Mouse (Mus musculus): ENCODE results near the gene Retreg3. TPM values are rescaled to one million over a fixed set of nuclear protein-coding genes. Genes with fewer than 3 reads are reported as not detected.

Gene Retreg3
- total and polyA plus RNA-seq, 2 experiments from 2014 or later: 24.7 to 56.8 TPM

DNA sequence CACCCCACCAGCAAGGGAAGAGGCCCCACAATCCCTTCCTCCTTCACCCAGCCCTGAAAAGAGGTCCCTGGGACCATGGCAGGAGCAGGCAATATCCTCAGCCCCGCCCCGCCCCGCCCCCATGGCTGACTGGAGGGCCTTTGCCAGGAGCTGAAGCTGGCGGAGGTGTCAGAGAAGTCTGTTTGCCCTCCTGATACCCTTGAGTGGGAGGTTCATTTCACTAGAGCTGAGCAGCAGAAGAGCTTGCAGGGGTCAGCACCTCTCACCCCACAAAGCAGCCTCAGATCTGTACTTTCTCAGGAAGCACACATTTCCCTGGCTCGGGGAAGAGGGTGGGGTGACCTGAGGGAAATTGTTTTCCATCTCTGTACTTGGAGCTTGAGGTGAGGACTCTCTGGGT is 61.0 kb downstream of the Retreg3 start:
- H3K9me3 ChIP-seq (ENCODE audit: low read length): no peaks in the 10 kb centered on the region
- no peaks in the 10 kb centered on the region for H3K4me1 ChIP-seq (ENCODE audit: insufficient read depth, low read length)
- DNase-seq (ENCODE audit: low spot score) (no peak), ATAC-seq (no peak)
- peaks cover 51% of the 10 kb centered on the region for H3K36me3 ChIP-seq (ENCODE audit: insufficient read depth, low read length)
- H3K27ac ChIP-seq: peak overlapping the region; percentile 16
- no peak overlapping the region for H3K9ac ChIP-seq (replicated peaks; ENCODE audit: low read length)
- TF ChIP-seq CTCF (IDR thresholded peaks at IDR 0.05; ENCODE audit: low read depth): no peak
- no peak overlapping the region for H3K4me3 ChIP-seq (ENCODE audit: low read length)
- H3K4me2 ChIP-seq (ENCODE audit: low read depth, low read length): no peak overlapping the region
- WGBS: 74% methylated on average over 5 of the region's 5 CpGs
- H3K27me3 ChIP-seq (ENCODE audit: insufficient read depth, low read length): no peaks in the 10 kb centered on the region

DNA sequence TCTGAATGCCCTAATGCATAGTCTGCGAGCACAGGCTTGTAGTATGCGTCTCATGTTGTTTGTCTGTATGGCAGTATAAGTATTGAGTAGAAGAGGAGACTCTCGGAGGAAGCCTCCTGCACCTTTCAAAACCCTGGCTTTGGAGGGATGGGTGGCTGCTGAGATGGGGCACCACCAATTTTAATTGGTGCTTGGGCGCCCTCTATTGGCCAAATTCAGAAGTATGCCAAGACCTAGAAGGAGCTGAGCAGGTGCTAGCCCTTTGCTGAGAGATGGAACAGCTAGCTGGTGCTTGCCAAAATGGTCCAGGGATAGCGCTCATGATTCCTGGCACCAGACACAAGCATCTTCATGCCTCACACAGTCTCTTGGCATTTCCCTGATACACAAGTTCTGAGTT is 61.8 kb downstream of the Retreg3 start:
- ATAC-seq: peak; percentile 39; the same call in 1 of the 2 replicates
- 38% methylated on average over 5 of the region's 5 CpGs for WGBS
- peak; percentile 83 for TF ChIP-seq CTCF (IDR thresholded peaks at IDR 0.05; ENCODE audit: low read depth)
- Histone ChIP-seq H3K27me3 (ENCODE audit: insufficient read depth, low read length) (no peaks in the 10 kb centered on the region), H3K4me3 (ENCODE audit: low read length) (no peak overlapping the region), H3K4me2 (ENCODE audit: low read depth, low read length) (no peak overlapping the region), H3K27ac (no peak overlapping the region), H3K4me1 (ENCODE audit: insufficient read depth, low read length) (no peaks in the 10 kb centered on the region), H3K36me3 (ENCODE audit: insufficient read depth, low read length) (peaks cover 48% of the 10 kb centered on the region), H3K9ac (replicated peaks; ENCODE audit: low read length) (no peak overlapping the region), H3K9me3 (ENCODE audit: low read length) (no peaks in the 10 kb centered on the region)
- peak; percentile 90 for DNase-seq (ENCODE audit: low spot score)

DNA sequence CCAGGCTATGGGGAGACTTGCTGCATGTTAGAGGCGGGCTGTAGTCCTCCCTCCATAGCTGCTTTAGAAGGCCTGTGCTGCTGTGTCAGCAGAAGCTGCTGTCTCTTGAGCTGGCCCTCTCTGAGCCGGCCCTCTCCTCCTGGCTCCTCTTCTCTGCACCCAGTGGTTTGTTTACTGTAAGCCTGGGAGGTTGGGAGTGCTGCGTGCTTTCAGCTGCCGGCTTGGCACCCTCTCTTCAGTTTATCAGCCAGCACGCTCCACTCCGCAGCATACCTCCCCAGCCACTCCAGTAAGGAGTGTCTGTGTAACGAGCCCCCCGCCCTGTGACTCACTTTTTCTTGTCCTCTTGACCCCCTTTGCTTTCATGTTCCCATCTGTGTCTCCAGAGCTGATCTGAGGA is 62.8 kb downstream of the Retreg3 start:
- 54% methylated on average over 8 of the region's 8 CpGs for WGBS
- Histone ChIP-seq H3K4me1 (ENCODE audit: insufficient read depth, low read length) (no peaks in the 10 kb centered on the region), H3K27ac (no peak overlapping the region), H3K27me3 (ENCODE audit: insufficient read depth, low read length) (no peaks in the 10 kb centered on the region), H3K36me3 (ENCODE audit: insufficient read depth, low read length) (peaks cover 51% of the 10 kb centered on the region), H3K9ac (replicated peaks; ENCODE audit: low read length) (no peak overlapping the region), H3K4me2 (ENCODE audit: low read depth, low read length) (no peak overlapping the region), H3K9me3 (ENCODE audit: low read length) (no peaks in the 10 kb centered on the region), H3K4me3 (ENCODE audit: low read length) (no peak overlapping the region)
- DNase-seq (ENCODE audit: low spot score) (no peak), ATAC-seq (no peak)
- TF ChIP-seq CTCF (IDR thresholded peaks at IDR 0.05; ENCODE audit: low read depth): no peak

DNA sequence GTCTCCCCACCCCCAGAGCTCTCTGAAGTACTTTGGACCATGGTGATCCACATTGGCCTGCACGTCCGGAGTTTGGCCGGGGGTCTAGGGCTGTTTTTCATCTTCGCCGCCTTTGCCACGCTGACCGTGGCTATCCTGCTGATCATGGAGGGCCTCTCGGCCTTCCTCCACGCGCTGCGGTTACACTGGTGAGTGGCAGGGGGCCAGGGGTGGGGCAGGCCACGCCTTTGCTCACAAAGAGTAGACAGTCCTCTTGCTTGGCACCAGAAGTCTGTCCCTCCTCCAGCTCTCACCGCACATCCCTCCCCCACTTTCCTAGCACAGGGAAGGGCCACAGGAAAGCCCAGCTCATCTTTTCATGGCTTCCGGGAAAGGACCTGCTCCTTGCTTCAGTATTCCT is 64.3 kb downstream of the Retreg3 start:
- Histone ChIP-seq H3K27ac (no peak overlapping the region), H3K36me3 (ENCODE audit: insufficient read depth, low read length) (peaks cover 45% of the 10 kb centered on the region), H3K27me3 (ENCODE audit: insufficient read depth, low read length) (no peaks in the 10 kb centered on the region), H3K4me2 (ENCODE audit: low read depth, low read length) (no peak overlapping the region), H3K9me3 (ENCODE audit: low read length) (no peaks in the 10 kb centered on the region), H3K4me1 (ENCODE audit: insufficient read depth, low read length) (no peaks in the 10 kb centered on the region), H3K9ac (replicated peaks; ENCODE audit: low read length) (no peak overlapping the region), H3K4me3 (ENCODE audit: low read length) (no peak overlapping the region)
- WGBS: 75% methylated on average over 14 of the region's 14 CpGs
- DNase-seq (ENCODE audit: low spot score) (no peak), ATAC-seq (no peak)
- TF ChIP-seq CTCF (IDR thresholded peaks at IDR 0.05; ENCODE audit: low read depth): no peak

DNA sequence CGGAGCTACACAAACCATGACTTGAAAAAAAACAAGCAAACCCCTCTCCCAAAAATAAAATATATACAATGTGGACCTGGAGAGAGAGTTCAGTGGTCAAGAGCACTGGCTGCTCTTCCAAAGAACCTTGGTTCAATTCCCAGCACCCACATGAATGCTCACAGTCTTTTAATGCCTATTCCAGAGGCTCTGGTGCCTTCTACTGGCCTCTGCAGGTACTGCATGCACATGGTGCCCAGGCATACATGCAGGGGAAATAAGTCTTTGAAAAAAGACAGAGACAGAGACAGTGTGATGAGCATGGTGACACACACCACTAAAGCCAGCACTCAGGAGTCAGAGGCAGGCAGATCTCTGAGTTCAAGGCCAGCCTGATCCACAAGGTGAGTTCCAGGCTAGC is 65.7 kb downstream of the Retreg3 start:
- peak; percentile 59 for TF ChIP-seq CTCF (IDR thresholded peaks at IDR 0.05; ENCODE audit: low read depth)
- Histone ChIP-seq H3K4me1 (ENCODE audit: insufficient read depth, low read length) (no peaks in the 10 kb centered on the region), H3K36me3 (ENCODE audit: insufficient read depth, low read length) (peaks cover 58% of the 10 kb centered on the region), H3K27me3 (ENCODE audit: insufficient read depth, low read length) (no peaks in the 10 kb centered on the region), H3K27ac (no peak overlapping the region), H3K9me3 (ENCODE audit: low read length) (no peaks in the 10 kb centered on the region), H3K4me2 (ENCODE audit: low read depth, low read length) (no peak overlapping the region), H3K9ac (replicated peaks; ENCODE audit: low read length) (no peak overlapping the region), H3K4me3 (ENCODE audit: low read length) (no peak overlapping the region)
- WGBS: 92% methylated on average over 1 of the region's 1 CpGs
- ATAC-seq (no peak), DNase-seq (ENCODE audit: low spot score) (no peak)

DNA sequence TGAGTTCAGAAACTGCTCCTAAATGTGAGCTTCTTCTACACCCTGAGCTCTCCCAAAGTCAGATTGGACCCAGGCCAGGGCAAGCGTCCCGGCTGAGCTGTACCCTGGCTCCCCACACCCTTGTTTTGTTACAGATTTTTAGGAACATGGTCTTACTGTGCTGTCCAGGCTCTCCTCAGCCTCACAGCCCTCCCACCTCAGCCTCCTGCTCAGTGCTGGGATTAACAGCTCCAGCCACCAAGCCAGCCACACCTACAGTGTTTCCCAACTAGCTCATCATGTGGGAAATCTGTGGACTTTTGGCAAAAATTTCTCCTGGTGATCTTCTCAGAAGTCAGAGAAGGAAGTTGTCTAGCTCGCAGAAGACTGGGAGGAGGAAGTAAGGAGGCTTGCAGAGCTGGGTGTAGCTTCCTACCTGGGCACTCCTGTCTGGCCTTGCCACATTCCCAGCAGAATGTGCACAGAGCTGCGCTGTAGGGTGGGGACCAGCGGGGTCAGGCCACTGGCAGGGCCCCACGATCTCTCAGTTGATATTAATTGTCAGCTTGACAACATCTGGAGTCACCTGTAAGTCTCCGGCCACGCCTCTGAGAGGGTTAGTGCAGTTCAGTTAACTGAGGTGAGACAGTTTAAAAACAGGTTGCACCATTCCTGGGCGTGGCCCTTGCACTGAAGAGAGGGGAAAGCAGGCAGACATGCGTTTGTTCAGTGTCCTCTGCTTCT is 66.8 kb downstream of the Retreg3 start:
- Histone ChIP-seq H3K27ac (no peak overlapping the region), H3K36me3 (ENCODE audit: insufficient read depth, low read length) (peaks cover 69% of the 10 kb centered on the region), H3K4me3 (ENCODE audit: low read length) (no peak overlapping the region), H3K4me2 (ENCODE audit: low read depth, low read length) (no peak overlapping the region), H3K4me1 (ENCODE audit: insufficient read depth, low read length) (no peaks in the 10 kb centered on the region), H3K9ac (replicated peaks; ENCODE audit: low read length) (no peak overlapping the region), H3K9me3 (ENCODE audit: low read length) (no peaks in the 10 kb centered on the region), H3K27me3 (ENCODE audit: insufficient read depth, low read length) (no peaks in the 10 kb centered on the region)
- WGBS: 91% methylated on average over 10 of the region's 10 CpGs
- ATAC-seq: no peak
- TF ChIP-seq CTCF (IDR thresholded peaks at IDR 0.05; ENCODE audit: low read depth): no peak
- DNase-seq (ENCODE audit: low spot score): no peak

DNA sequence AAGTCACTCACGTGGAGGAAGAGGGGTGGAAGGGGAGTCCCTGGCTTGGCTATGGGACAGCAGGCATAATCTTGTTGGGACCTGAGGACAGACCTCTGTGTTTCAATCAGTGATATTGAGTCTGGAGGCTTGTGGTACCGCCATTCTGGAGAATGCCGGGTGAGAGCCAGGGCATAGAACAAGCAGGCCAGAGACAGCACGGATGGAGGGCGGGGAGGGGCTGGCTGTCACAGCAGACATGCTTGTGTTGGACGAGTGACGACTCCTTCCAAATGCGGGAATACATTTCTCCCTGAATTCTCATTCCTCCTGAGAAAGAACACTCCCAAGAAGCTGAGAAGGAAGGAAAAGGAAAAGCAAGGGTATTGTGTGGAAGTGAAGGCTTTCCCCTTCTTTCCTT is 68.1 kb downstream of the Retreg3 start:
- Histone ChIP-seq H3K27me3 (ENCODE audit: insufficient read depth, low read length) (no peaks in the 10 kb centered on the region), H3K27ac (no peak overlapping the region), H3K36me3 (ENCODE audit: insufficient read depth, low read length) (peaks cover 72% of the 10 kb centered on the region), H3K4me2 (ENCODE audit: low read depth, low read length) (no peak overlapping the region), H3K9ac (replicated peaks; ENCODE audit: low read length) (no peak overlapping the region), H3K4me1 (ENCODE audit: insufficient read depth, low read length) (no peaks in the 10 kb centered on the region), H3K4me3 (ENCODE audit: low read length) (no peak overlapping the region), H3K9me3 (ENCODE audit: low read length) (no peaks in the 10 kb centered on the region)
- no peak for TF ChIP-seq CTCF (IDR thresholded peaks at IDR 0.05; ENCODE audit: low read depth)
- no peak for ATAC-seq
- 82% methylated on average over 8 of the region's 8 CpGs for WGBS
- DNase-seq (ENCODE audit: low spot score): no peak

All from hindbrain, postnatal 0 days (tissue).